Mouse (Mus musculus) hindbrain, embryonic 11.5 days (tissue): ENCODE measurements at regions not wholly inside any gene's neighbourhood (a gene's known extent, or its start where the extent isn't known, plus 50 kb on each side); places are given as distances from the start of the nearest gene placed in this dataset.
A peak's percentile ranks its signal among the peaks of the same experiment; 100 is the strongest.

Experiments used
- ATAC-seq: fragments of 200-750 bp; cut with Nextera tagmentation; 2 replicates; pipeline ENCODE4 v1.8.0; 2017; ENCODE audit warnings: mild to moderate bottlenecking, moderate TSS enrichment, moderate library complexity; ENCODE audit not compliant: low FRiP score
- DNase-seq: peaks from one replicate; pipeline ENCODE4 v3.0.0-alpha.2; 2015; ENCODE audit warnings: low spot score
- H3K27ac ChIP-seq: fragments of 300-500 bp; sonication (generic); 2 replicates; pipeline ENCODE4 v1.5.1; 2014; ENCODE audit warnings: mild to moderate bottlenecking, low read depth, low read length
- H3K27me3 ChIP-seq: fragments of 300-500 bp; sonication (generic); 2 replicates; pipeline ENCODE4 v1.6.1; 2014; ENCODE audit warnings: mild to moderate bottlenecking, low read length, moderate library complexity, mixed read lengths; ENCODE audit not compliant: control insufficient read depth, insufficient read depth
- H3K36me3 ChIP-seq: fragments of 300-500 bp; sonication (generic); 2 replicates; pipeline ENCODE4 v1.6.1; 2014; ENCODE audit warnings: mild to moderate bottlenecking, low read length, moderate library complexity, mixed read lengths; ENCODE audit not compliant: control insufficient read depth, insufficient read depth
- H3K4me1 ChIP-seq: fragments of 300-500 bp; sonication (generic); replicated peaks from 2 replicates; pipeline ENCODE4 v1.6.1; 2014; ENCODE audit warnings: low read length, mixed read lengths; ENCODE audit not compliant: control insufficient read depth, insufficient read depth
- H3K4me2 ChIP-seq: fragments of 300-500 bp; sonication (generic); replicated peaks from 2 replicates; pipeline ENCODE4 v1.6.1; 2014; ENCODE audit warnings: mild to moderate bottlenecking, low read depth, low read length
- H3K4me3 ChIP-seq: fragments of 300-500 bp; sonication (generic); 2 replicates; pipeline ENCODE4 v1.5.1; 2014; ENCODE audit warnings: low read depth, low read length
- H3K9ac ChIP-seq: fragments of 300-500 bp; sonication (generic); 2 replicates; pipeline ENCODE4 v1.6.1; 2014; ENCODE audit warnings: low read depth, low read length
- H3K9me3 ChIP-seq: fragments of 300-500 bp; sonication (generic); 2 replicates; pipeline ENCODE4 v1.6.1; 2016; ENCODE audit warnings: low read length; ENCODE audit not compliant: control insufficient read depth
- WGBS: fragments of 180-500 bp; shearing (Covaris S2); extraction: QIAGEN DNeasy Blood & Tissue Kit; methylation state at CpG from one replicate; pipeline ENCODE4 v1.1.7; 2014; 5-methylcytosine and 5-hydroxymethylcytosine counted together

DNA sequence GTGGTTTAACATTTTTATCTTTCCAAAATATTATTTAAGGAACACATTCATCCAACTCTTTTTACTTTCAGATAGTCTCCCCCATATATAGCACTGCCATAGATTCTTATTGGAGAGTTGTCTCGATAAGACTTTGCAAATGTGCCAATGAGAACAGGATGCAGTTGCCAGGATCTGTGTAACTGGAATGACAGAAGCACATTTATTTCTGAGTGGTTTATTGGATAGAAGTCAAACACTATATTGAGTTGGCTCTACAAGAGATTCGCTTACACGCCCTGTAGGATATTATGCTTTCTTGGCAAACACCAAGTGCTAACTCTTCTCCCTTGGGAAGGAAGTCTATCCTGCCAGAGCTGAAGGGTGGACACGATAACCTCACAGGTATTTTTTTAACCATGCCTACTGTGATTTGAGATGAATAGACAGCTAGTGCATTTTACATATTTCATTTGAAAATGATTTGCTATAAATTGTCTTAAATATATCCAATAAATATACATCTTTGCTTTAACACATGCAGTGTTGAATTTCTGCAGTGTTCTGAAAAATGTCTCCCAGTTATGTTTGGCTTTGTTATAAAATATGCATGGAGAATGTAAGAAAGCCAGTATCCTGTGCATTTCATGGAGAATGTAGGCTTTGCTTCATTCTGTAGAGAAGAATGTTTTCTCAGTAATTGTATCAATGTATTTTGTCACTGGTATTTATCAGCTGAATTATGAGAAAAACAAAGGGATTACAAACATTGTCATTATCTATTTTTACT, 705.8 kb downstream of the Fat4 start:
- Histone ChIP-seq H3K27ac (no peak overlapping the region), H3K4me2 (no peak overlapping the region), H3K4me3 (no peak overlapping the region), H3K9me3 (no peaks in the 10 kb centered on the region), H3K36me3 (no peaks in the 10 kb centered on the region), H3K4me1 (no peaks in the 10 kb centered on the region), H3K9ac (no peak overlapping the region), H3K27me3 (no peaks in the 10 kb centered on the region)
- WGBS, result 91% methylated on average over 4 of the region's 4 CpGs
- ATAC-seq (no peak), DNase-seq (no peak)

DNA sequence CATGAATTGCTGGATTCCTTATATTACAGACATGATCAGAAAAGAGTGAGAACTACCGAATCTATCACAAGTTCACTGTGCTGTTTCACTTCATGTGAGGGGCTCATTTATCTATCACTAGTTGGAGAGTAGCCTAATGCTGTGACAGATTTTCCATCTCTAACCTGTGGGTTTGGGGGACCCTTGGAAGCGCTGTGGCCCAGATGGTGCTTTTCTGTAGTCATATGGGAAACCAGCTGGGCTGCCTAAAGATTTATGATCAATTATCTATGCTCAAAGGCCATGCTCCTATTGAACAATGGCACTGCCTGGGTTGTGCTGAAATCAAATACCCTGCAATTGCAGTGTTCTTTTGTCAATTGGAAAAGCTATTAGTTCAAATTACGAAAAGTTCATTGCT, 723.2 kb downstream of the Fat4 start:
- DNase-seq (peak; percentile 52), ATAC-seq (peak; percentile 85)
- H3K4me1 ChIP-seq, result no peaks in the 10 kb centered on the region
- H3K36me3 ChIP-seq, result no peaks in the 10 kb centered on the region
- no peak overlapping the region for H3K4me3 ChIP-seq
- 66% methylated on average over 3 of the region's 3 CpGs for WGBS
- no peak overlapping the region for H3K9ac ChIP-seq
- no peaks in the 10 kb centered on the region for H3K9me3 ChIP-seq
- H3K4me2 ChIP-seq, result no peak overlapping the region
- H3K27me3 ChIP-seq, result no peaks in the 10 kb centered on the region
- H3K27ac ChIP-seq, result no peak overlapping the region

DNA sequence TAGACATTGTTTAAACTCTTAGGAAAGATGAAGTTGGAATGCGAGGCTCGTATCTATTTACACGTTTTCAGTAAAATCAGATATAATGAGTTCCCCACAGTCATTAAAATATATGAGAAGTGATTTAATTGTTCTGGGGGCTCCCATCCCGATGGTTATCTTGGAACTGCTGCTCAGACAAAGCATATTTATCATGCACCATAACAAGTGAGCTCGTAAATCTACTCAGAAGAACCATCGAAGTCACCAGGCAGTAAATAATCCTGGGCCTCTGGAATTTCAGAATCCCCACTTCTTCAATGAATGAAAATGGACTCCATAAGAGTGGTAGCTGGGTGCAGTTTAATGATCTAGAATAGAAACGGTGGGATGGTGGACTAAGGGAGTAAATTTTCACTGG, 725.7 kb downstream of the Fat4 start:
- H3K9ac ChIP-seq, result no peak overlapping the region
- H3K4me2 ChIP-seq, result no peak overlapping the region
- no peaks in the 10 kb centered on the region for H3K9me3 ChIP-seq
- DNase-seq (no peak), ATAC-seq (no peak)
- no peak overlapping the region for H3K27ac ChIP-seq
- no peak overlapping the region for H3K4me3 ChIP-seq
- no peaks in the 10 kb centered on the region for H3K36me3 ChIP-seq
- 74% methylated on average over 7 of the region's 7 CpGs for WGBS
- no peaks in the 10 kb centered on the region for H3K4me1 ChIP-seq
- no peaks in the 10 kb centered on the region for H3K27me3 ChIP-seq

DNA sequence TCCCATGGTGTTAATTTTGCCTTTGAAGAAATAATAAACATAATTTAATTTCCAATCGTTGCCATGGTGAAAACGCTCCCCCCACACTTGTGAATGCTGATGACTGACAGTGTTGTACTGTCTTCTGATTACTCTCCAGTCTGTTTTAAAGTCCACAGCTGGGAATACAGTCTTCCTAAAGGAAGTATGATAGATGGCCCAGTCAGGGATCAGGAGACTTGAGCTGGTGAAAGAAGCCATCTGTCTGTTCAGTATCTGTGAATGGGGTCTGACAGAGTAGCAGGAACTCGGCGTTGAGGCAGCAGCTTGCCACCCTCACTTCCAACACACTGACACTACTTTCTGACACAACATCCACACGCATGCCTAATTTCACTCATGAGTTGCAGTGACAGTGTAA, 751.2 kb downstream of the Fat4 start:
- H3K4me1 ChIP-seq, result no peaks in the 10 kb centered on the region
- no peaks in the 10 kb centered on the region for H3K27me3 ChIP-seq
- H3K27ac ChIP-seq, result no peak overlapping the region
- H3K4me3 ChIP-seq, result no peak overlapping the region
- no peak overlapping the region for H3K4me2 ChIP-seq
- WGBS, result 51% methylated on average over 5 of the region's 5 CpGs
- no peaks in the 10 kb centered on the region for H3K36me3 ChIP-seq
- no peaks in the 10 kb centered on the region for H3K9me3 ChIP-seq
- H3K9ac ChIP-seq, result no peak overlapping the region
- DNase-seq (no peak), ATAC-seq (no peak)

DNA sequence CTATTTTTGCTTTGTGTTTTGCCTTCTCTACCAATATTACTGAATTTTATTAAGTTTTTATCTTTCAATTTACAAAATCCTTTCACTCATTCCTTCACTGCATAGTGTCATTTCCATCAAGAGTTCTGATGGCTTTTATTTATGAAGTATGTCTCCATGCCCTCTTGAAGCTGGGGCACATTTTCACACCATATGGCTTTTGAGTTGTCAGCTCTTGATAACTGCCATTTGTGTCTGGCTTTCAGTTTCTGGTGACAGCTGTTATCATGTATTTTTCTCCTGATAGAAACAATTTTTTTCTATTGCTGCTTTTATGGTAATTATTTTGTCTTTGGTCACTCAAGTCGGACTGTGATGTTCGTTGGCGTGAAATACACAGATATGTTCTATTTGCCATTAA, 756.5 kb downstream of the Fat4 start:
- no peak overlapping the region for H3K4me3 ChIP-seq
- H3K4me1 ChIP-seq, result no peaks in the 10 kb centered on the region
- no peak overlapping the region for H3K27ac ChIP-seq
- ATAC-seq (no peak), DNase-seq (no peak)
- H3K27me3 ChIP-seq, result no peaks in the 10 kb centered on the region
- H3K4me2 ChIP-seq, result no peak overlapping the region
- H3K9ac ChIP-seq, result no peak overlapping the region
- WGBS, result 89% methylated on average over 3 of the region's 3 CpGs
- no peaks in the 10 kb centered on the region for H3K9me3 ChIP-seq
- no peaks in the 10 kb centered on the region for H3K36me3 ChIP-seq

DNA sequence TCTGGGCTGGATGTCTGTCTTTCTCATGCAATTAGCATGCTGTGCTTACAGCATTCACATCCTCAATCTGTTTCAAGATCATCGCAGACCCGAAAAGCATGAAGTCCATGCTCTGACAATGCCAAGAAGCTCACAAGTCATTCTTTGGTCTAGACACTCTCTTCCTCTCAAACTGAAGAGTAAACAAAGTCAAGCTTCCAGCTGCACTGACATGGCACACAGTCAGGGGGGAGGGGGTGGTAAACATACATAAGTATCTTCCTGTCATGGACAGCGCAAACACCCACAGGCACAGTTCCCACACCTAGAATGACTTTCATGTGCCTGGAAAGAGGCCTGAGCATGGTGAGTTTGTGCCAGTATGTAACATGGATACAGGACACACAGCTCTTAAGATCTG, 780.1 kb downstream of the Fat4 start:
- DNase-seq (no peak), ATAC-seq (no peak)
- no peaks in the 10 kb centered on the region for H3K36me3 ChIP-seq
- no peak overlapping the region for H3K4me2 ChIP-seq
- H3K4me1 ChIP-seq, result no peaks in the 10 kb centered on the region
- no peaks in the 10 kb centered on the region for H3K27me3 ChIP-seq
- H3K9me3 ChIP-seq, result no peaks in the 10 kb centered on the region
- 91% methylated on average over 3 of the region's 3 CpGs for WGBS
- H3K4me3 ChIP-seq, result no peak overlapping the region
- H3K27ac ChIP-seq, result no peak overlapping the region
- no peak overlapping the region for H3K9ac ChIP-seq

DNA sequence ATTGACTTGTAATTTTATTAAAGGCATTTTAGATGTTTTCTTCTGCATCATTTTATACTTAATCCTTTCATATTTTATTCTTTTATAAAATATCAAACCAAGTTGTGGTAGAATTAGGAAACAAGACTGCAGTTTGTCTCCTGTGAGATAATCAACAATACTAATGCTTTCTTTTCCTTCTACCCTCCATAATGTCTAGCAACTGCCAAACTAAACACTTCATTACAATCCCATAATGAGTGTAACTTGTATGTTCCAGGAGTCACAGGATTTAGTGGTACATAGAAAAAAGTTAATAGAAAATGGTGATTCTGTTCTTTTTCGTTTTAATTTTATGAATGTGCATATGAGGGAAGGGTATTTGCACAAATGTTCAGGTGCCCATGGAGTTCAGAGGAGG, 782.4 kb downstream of the Fat4 start:
- Histone ChIP-seq H3K4me1 (no peaks in the 10 kb centered on the region), H3K9ac (no peak overlapping the region), H3K4me3 (no peak overlapping the region), H3K9me3 (no peaks in the 10 kb centered on the region), H3K27ac (no peak overlapping the region), H3K27me3 (no peaks in the 10 kb centered on the region), H3K36me3 (no peaks in the 10 kb centered on the region), H3K4me2 (no peak overlapping the region)
- WGBS, result 80% methylated on average over 1 of the region's 1 CpGs
- ATAC-seq, result no peak
- no peak for DNase-seq

DNA sequence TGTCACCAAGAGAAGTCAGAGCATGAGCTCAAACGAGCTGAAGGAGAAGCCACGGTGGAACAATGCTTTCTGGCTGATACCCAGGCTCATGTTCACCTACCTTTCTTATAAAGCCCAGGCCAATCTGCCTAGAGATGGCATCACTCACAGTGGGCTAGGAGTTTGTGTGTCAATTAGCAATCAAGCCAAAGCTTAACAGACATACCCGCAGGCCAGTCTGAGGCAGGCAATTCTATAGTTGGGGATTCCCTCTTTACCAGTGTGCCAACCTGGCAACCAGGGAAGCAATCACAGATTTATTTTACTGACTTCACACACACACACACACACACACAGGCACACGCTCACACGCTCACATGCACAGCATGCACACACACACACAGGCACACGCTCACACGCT, 787.3 kb downstream of the Fat4 start:
- H3K4me1 ChIP-seq, result no peaks in the 10 kb centered on the region
- no peak overlapping the region for H3K4me3 ChIP-seq
- ATAC-seq (no peak), DNase-seq (no peak)
- H3K4me2 ChIP-seq, result no peak overlapping the region
- no peaks in the 10 kb centered on the region for H3K9me3 ChIP-seq
- no peaks in the 10 kb centered on the region for H3K27me3 ChIP-seq
- WGBS, result 88% methylated on average over 7 of the region's 7 CpGs
- H3K9ac ChIP-seq, result no peak overlapping the region
- no peak overlapping the region for H3K27ac ChIP-seq
- no peaks in the 10 kb centered on the region for H3K36me3 ChIP-seq

DNA sequence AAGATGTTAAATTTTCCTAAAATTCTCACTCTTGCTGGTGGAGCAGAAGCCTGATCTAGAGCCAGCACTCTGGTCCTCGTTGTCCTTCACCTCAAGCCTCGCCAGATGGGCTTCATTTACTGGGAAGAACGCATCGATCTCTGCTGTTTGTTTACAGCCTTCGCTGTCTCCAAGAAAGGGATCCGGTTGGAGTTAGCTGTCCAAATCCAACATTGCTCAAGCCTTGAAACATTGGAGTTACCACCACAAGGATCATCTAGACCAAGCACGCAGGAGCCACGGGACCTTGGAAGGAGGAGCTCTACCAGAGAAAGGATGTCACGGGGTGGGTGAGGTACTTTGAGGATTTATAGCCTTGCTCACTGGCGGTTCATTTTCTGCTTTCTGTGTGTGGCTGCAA, 788.2 kb downstream of the Fat4 start:
- H3K9me3 ChIP-seq, result no peaks in the 10 kb centered on the region
- H3K4me1 ChIP-seq, result no peaks in the 10 kb centered on the region
- H3K9ac ChIP-seq, result no peak overlapping the region
- H3K4me2 ChIP-seq, result no peak overlapping the region
- 89% methylated on average over 10 of the region's 10 CpGs for WGBS
- no peak for ATAC-seq
- DNase-seq, result no peak
- no peak overlapping the region for H3K4me3 ChIP-seq
- H3K36me3 ChIP-seq, result no peaks in the 10 kb centered on the region
- H3K27ac ChIP-seq, result no peak overlapping the region
- no peaks in the 10 kb centered on the region for H3K27me3 ChIP-seq
